Mouse (Mus musculus) liver, embryonic 15.5 days (tissue): Measurements from ENCODE around the gene Epha1. TPM values are rescaled to one million over a fixed set of nuclear protein-coding genes. Genes with fewer than 3 reads are reported as not detected.

Experiments used
- ATAC-seq: fragments of 200-750 bp; cut with Nextera tagmentation; 2 replicates; pipeline ENCODE4 v1.8.0; 2017; ENCODE audit warnings: moderate number of reproducible peaks, mild to moderate bottlenecking, moderate library complexity; ENCODE audit not compliant: insufficient read depth
- H3K27ac ChIP-seq: fragments of 300-500 bp; sonication (generic); replicated peaks from 2 replicates; pipeline ENCODE4 v1.5.1; 2015; ENCODE audit warnings: mild to moderate bottlenecking, inconsistent platforms
- H3K27me3 ChIP-seq: fragments of 300-500 bp; sonication (generic); 2 replicates; pipeline ENCODE4 v1.6.1; 2015; ENCODE audit warnings: mild to moderate bottlenecking, inconsistent platforms
- H3K36me3 ChIP-seq: fragments of 300-500 bp; sonication (generic); replicated peaks from 2 replicates; pipeline ENCODE4 v1.6.1; 2015; ENCODE audit warnings: moderate library complexity, mild to moderate bottlenecking, inconsistent platforms
- H3K4me1 ChIP-seq: fragments of 300-500 bp; sonication (generic); replicated peaks from 2 replicates; pipeline ENCODE4 v1.6.1; 2015; ENCODE audit warnings: inconsistent platforms
- H3K4me2 ChIP-seq: fragments of 300-500 bp; sonication (generic); 2 replicates; pipeline ENCODE4 v1.6.1; 2015; ENCODE audit warnings: moderate library complexity, mild to moderate bottlenecking, inconsistent platforms
- H3K4me3 ChIP-seq: fragments of 300-500 bp; sonication (generic); replicated peaks from 2 replicates; pipeline ENCODE4 v1.5.1; 2015; ENCODE audit warnings: mild to moderate bottlenecking, inconsistent platforms
- H3K9ac ChIP-seq: fragments of 300-500 bp; sonication (generic); 2 replicates; pipeline ENCODE4 v1.6.1; 2015; ENCODE audit warnings: moderate library complexity, mild to moderate bottlenecking, inconsistent platforms
- H3K9me3 ChIP-seq: fragments of 300-500 bp; sonication (generic); replicated peaks from 2 replicates; pipeline ENCODE4 v1.6.1; 2016; ENCODE audit warnings: inconsistent platforms
- WGBS: fragments of 180-500 bp; shearing (Covaris S2); methylation state at CpG from one replicate; pipeline ENCODE4 v1.1.7; 2015; ENCODE audit warnings: mixed read lengths; ENCODE audit not compliant: insufficient replicate concordance; 5-methylcytosine and 5-hydroxymethylcytosine counted together
- polyA plus RNA-seq: library from polyadenylated mRNA; unstranded; fragments of >200 nt; fragmentation: Nextera tagmentation; extraction: Ambion mirVana; gene quantifications from 2 replicates; pipeline ENCODE4 v1.2.1, GENCODE M21; 2015

Gene Epha1
- polyA plus RNA-seq, 1 experiment from 2014 or later: 6.2 TPM

DNA sequence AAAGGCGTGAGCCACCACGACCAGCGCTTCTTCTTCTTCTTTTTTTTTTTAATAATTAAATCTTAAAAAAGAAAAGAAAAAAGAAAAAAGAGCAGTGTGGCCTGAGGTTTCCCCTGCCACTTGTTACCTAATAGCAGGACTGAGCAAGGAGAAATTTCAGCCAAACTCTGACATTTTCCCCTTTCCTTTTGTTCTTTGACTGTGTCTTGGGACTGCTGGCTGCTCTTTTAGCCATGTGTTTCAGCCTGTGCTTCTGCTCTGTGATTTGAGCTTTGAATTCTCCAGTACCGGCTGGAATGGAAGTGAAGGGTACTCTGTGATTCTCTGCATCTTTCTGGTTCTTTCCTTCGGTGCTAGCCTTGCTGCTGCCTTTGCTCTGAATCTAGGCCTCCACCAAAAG lies 10.3 kb upstream of the Epha1 start:
- Histone ChIP-seq H3K4me3 (no peak overlapping the region), H3K36me3 (no peaks in the 10 kb centered on the region), H3K9ac (no peak overlapping the region), H3K27ac (no peak overlapping the region), H3K4me2 (no peak overlapping the region), H3K27me3 (no peaks in the 10 kb centered on the region), H3K9me3 (no peaks in the 10 kb centered on the region), H3K4me1 (no peaks in the 10 kb centered on the region)
- 80% methylated on average over 5 of the region's 5 CpGs for WGBS
- no peak for ATAC-seq

DNA sequence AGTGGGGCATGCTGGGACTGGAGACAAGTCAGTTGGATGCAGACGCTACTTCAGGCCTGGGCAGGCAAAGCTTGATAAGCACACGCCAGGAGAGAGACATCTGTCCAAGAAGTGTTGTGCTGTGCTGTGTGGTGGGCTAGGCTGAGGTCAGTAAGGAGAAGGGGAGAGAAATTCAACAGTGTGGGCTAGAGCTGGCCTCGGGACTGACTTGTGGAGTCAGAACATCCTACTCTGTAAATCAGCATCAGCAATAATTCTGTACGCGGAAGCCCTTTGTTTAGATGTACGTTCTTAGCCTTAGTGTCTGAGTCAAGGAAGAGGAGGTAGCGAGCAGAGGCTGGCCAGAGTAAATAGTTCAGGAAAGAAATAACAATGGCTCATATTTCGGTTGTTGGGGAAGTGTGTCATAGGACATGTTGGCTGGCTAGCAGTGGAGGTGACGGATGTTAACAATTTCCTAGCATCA lies 8.9 kb upstream of the Epha1 start:
- H3K27ac ChIP-seq: no peak overlapping the region
- H3K4me2 ChIP-seq: no peak overlapping the region
- H3K36me3 ChIP-seq: no peaks in the 10 kb centered on the region
- H3K4me3 ChIP-seq: no peak overlapping the region
- 45% methylated on average over 9 of the region's 9 CpGs for WGBS
- ATAC-seq: 0 out of 2 replicates have a peak, but pooled peaks have one; percentile 31
- no peaks in the 10 kb centered on the region for H3K27me3 ChIP-seq
- H3K9ac ChIP-seq: no peak overlapping the region
- no peaks in the 10 kb centered on the region for H3K4me1 ChIP-seq
- H3K9me3 ChIP-seq: no peaks in the 10 kb centered on the region

DNA sequence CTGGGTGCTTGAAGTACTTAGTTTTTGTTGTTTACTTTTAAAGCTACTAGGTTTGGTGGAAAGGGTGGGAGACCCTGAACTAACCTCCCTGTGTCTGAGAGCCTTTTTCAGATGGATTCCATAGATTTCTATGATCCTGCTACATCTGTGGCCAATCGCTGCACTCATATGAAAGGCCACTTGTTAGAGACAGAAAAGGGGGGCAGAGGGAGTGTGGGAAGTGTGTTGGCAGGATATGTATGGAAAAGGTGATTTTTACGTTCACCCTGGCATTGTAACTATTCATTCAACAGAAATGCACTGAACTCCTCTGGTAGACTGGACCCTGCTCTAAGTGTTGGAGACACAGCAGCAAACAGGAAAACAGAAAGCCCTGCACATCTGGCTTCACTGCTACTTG lies 8.2 kb upstream of the Epha1 start:
- Histone ChIP-seq H3K36me3 (no peaks in the 10 kb centered on the region), H3K9me3 (no peaks in the 10 kb centered on the region), H3K27ac (no peak overlapping the region), H3K4me2 (no peak overlapping the region), H3K27me3 (no peaks in the 10 kb centered on the region), H3K9ac (no peak overlapping the region), H3K4me1 (no peaks in the 10 kb centered on the region), H3K4me3 (no peak overlapping the region)
- ATAC-seq: no peak
- whole genome bisulfite sequencing: 56% methylated on average over 2 of the region's 2 CpGs

DNA sequence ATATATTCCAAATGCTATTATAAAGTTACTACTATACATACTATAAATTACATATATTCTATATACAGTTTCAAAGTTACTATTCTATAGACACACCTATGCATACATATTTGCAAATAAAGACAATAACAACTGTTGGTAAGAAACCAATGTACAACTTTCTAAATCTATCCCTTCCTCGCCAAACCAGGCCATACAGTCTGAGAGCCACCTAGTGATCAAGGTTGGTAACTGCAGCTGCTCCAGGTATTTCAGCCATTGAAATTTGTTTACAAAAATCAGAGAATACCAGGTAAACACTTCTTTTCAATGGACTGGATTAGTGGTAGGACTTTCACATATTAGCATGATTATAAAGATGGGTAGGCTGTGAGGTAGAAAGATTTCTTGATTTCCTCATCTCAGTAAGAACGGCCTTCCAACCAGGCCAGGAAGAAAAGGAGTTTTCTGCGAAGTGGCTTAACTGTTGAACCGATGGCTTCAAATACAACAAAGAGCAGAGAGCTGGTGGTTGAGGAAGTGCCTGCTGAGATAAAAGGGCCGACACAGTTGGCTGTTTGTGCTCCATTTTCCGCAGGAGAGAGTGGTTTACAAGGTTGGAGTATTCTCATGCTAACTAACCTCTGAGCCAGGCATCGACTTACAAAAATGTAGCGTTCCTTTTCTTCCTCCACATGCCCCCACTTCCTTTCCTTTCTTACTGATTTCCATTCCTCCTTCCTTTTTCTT lies 7.5 kb upstream of the Epha1 start:
- 24% methylated on average over 8 of the region's 8 CpGs for WGBS
- ATAC-seq: no peak
- H3K9me3 ChIP-seq: no peaks in the 10 kb centered on the region
- no peaks in the 10 kb centered on the region for H3K27me3 ChIP-seq
- H3K27ac ChIP-seq: no peak overlapping the region
- no peak overlapping the region for H3K9ac ChIP-seq
- no peaks in the 10 kb centered on the region for H3K36me3 ChIP-seq
- no peak overlapping the region for H3K4me2 ChIP-seq
- no peak overlapping the region for H3K4me3 ChIP-seq
- H3K4me1 ChIP-seq: no peaks in the 10 kb centered on the region

DNA sequence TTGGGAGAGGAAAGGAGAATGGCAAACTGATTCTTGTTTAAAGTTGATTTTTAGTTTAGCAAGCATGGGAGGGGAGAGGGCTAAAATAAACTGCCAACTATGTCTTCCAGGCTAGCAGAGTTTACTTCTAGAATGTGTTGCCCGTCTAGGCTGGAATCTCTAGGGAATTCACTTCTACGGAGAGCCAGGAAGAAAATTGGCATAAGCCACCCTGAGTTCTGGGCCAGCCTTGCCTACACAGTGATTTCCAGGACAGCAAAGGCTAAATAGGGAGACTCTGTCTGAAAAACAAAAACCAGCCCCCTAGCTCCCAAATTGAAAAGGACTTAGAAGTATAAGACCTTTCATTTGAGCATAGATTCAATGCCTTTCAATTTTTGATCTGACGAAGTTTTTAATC lies 6.5 kb upstream of the Epha1 start:
- Histone ChIP-seq H3K9me3 (no peaks in the 10 kb centered on the region), H3K4me2 (no peak overlapping the region), H3K36me3 (no peaks in the 10 kb centered on the region), H3K4me3 (no peak overlapping the region), H3K4me1 (no peaks in the 10 kb centered on the region), H3K27me3 (no peaks in the 10 kb centered on the region), H3K27ac (no peak overlapping the region), H3K9ac (no peak overlapping the region)
- 53% methylated on average over 3 of the region's 3 CpGs for WGBS
- ATAC-seq: no peak

DNA sequence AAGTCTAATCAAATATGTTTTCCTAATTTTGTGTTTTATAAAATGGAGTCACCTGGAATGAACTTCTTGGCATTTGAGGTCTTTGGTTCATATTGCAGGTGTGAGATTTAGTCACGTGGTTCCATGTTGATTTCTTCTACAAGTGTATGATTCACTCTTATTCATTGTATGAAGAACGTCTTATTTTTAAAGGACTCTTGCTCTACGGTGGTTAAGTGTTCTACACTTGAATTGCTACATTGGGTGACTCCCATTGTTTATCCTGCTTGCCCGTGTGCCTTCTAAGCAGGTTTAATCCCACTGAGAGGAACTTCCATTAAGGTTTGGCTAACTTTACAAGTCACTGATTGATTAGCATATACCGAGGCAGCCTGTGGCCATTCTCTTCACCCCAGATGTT lies 4.2 kb upstream of the Epha1 start:
- Histone ChIP-seq H3K27ac (no peak overlapping the region), H3K4me3 (no peak overlapping the region), H3K4me1 (peaks cover 6% of the 10 kb centered on the region; the same call in 1 of the 2 replicates), H3K27me3 (peaks cover 4% of the 10 kb centered on the region; the same call in 1 of the 2 replicates), H3K9ac (no peak overlapping the region), H3K9me3 (no peaks in the 10 kb centered on the region), H3K36me3 (no peaks in the 10 kb centered on the region), H3K4me2 (no peak overlapping the region)
- 68% methylated on average over 5 of the region's 5 CpGs for WGBS
- no peak for ATAC-seq

DNA sequence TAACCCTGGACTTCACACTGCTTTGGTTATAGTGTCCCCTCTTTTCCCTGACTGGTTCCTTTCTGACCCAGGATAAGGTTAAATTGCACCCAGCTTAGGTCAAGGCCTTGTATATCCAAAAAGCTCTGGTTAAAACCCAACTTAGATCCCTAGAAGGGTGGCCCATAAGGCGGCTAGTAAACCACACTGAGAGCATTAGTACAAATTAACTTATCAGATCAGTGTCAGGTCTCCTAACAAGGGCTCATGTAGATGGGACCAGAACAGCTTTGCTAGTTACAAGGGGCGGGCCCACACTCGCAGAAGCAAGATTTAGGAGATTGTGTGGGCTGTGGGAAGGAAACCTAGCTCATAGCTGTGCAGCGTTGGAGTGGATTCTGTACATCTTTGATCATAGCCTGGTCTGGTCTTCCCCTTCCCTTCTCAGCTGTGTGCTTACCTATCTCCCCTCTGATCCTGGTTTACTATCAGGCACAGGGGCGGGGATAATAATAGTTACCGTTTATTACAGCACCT lies 3.5 kb upstream of the Epha1 start:
- Histone ChIP-seq H3K4me3 (no peak overlapping the region), H3K27ac (no peak overlapping the region), H3K27me3 (peaks cover 4% of the 10 kb centered on the region; the same call in 1 of the 2 replicates), H3K4me2 (no peak overlapping the region), H3K36me3 (no peaks in the 10 kb centered on the region), H3K4me1 (peaks cover 6% of the 10 kb centered on the region; the same call in 1 of the 2 replicates), H3K9ac (no peak overlapping the region), H3K9me3 (no peaks in the 10 kb centered on the region)
- 29% methylated on average over 6 of the region's 6 CpGs for WGBS
- no peak for ATAC-seq

DNA sequence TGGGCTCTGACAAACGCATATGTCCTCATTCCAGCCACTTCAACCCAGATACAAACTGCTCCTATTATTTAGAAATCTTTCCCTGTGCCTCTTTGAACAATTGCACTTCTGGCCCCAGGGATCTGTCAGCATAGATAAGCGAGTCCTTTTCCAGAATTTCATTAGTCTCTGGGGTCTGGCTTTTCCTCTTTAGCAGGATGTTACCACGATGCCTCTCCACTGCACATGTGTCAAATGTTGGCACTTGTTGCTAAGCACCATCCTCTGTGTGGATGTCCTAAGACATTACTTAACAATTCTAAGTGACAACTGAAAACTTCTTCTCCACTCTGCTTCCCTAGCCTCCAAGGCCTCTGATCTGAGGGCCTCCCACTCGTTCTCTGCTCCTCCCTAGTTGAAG lies 2.9 kb upstream of the Epha1 start:
- ATAC-seq: no peak
- H3K27me3 ChIP-seq: peaks cover 4% of the 10 kb centered on the region; the same call in 1 of the 2 replicates
- no peak overlapping the region for H3K4me2 ChIP-seq
- H3K9me3 ChIP-seq: no peaks in the 10 kb centered on the region
- 19% methylated on average over 4 of the region's 4 CpGs for WGBS
- H3K27ac ChIP-seq: no peak overlapping the region
- peaks cover 6% of the 10 kb centered on the region; the same call in 1 of the 2 replicates for H3K4me1 ChIP-seq
- H3K4me3 ChIP-seq: no peak overlapping the region
- no peaks in the 10 kb centered on the region for H3K36me3 ChIP-seq
- H3K9ac ChIP-seq: no peak overlapping the region

DNA sequence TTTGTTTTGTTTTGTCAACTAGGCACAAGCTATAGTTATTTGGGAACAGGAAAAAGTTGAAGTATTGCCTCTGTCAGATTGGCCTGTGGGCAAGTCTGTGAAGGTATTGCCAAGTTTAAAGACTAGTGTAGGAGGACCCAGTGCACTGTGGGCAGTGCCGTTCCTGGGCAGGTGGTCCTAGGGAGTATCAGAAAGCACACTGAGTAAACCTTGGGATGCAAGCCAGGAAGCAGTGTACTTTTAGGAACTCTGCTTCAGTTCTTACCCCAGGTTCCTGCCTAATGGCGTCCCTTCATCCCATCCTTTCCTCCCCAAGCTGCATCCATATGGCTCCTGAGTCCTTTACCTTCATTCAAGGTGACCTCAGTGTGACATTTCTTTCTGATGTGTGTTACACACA lies 2.1 kb upstream of the Epha1 start:
- Histone ChIP-seq H3K27me3 (peaks cover 4% of the 10 kb centered on the region; the same call in 1 of the 2 replicates), H3K9ac (no peak overlapping the region), H3K36me3 (no peaks in the 10 kb centered on the region), H3K9me3 (no peaks in the 10 kb centered on the region), H3K27ac (no peak overlapping the region), H3K4me1 (peaks cover 12% of the 10 kb centered on the region; the same call in 1 of the 2 replicates), H3K4me2 (no peak overlapping the region), H3K4me3 (no peak overlapping the region)
- 60% methylated on average over 2 of the region's 2 CpGs for WGBS
- ATAC-seq: no peak

DNA sequence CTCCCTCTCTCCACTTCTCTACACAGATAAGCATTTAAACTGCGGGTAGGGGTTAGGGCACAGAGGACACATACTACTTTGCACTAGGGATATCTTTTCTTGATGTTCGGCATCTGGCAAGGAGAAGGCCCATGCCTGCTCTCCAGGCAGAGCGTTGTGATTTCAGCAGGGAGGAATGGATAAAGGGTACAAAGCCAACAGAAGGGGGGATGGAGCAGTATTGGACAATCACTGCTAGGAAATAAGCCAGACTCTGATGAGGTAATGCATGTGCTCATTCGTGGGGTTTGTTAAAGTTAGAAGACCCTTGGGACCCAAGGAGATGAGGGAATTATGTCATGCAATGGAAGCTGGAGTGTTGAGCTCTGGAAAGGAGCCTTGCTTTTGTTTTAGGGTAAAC lies 1.6 kb upstream of the Epha1 start:
- no peaks in the 10 kb centered on the region for H3K9me3 ChIP-seq
- 60% methylated on average over 4 of the region's 4 CpGs for WGBS
- peaks cover 4% of the 10 kb centered on the region; the same call in 1 of the 2 replicates for H3K27me3 ChIP-seq
- ATAC-seq: no peak
- H3K4me2 ChIP-seq: no peak overlapping the region
- H3K36me3 ChIP-seq: no peaks in the 10 kb centered on the region
- no peak overlapping the region for H3K4me3 ChIP-seq
- H3K27ac ChIP-seq: no peak overlapping the region
- peaks cover 12% of the 10 kb centered on the region; the same call in 1 of the 2 replicates for H3K4me1 ChIP-seq
- H3K9ac ChIP-seq: no peak overlapping the region

DNA sequence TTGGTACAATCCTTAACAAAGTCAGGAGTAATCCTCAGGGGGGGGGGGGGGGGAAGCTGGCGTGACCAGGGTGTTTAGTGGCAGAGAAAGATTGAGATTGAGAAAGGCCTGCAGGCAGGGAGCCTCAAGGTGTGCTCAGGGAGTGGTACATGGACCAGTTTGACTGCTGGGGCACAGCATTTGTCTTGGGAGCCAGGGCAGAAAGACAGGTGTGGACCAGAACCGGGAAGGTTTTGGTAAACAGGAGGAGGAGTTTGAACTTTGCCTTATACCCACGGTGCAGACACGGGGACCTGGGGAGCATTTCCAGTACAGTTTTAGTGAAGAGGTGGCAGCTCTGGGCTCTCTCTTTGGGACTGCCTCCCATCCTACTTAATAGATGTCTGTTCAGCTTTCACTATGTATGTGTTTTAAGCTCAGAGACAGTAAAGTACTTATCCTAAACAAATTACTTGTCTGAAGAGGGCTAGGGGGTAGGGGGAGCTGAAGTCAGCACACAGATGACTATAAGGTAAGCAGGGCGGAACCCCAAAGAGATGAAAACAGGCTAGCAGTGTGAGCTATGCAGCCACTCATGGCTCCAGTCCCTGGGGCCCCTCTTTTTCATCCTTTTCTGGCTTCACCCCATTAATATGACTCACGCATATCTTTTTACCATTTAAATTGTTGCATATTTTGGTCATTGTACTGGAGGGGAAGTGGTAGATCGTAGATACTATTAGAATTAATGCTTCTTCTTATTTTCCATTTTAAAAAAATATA lies 782 bp upstream of the Epha1 start:
- peak overlapping the region; percentile 55 for H3K4me3 ChIP-seq
- no peak overlapping the region for H3K9ac ChIP-seq
- ATAC-seq: no peak
- peaks cover 4% of the 10 kb centered on the region; the same call in 1 of the 2 replicates for H3K27me3 ChIP-seq
- H3K27ac ChIP-seq: no peak overlapping the region
- no peaks in the 10 kb centered on the region for H3K9me3 ChIP-seq
- peaks cover 12% of the 10 kb centered on the region; the same call in 1 of the 2 replicates for H3K4me1 ChIP-seq
- H3K4me2 ChIP-seq: peak overlapping the region; percentile 68
- no peaks in the 10 kb centered on the region for H3K36me3 ChIP-seq
- WGBS: 33% methylated on average over 7 of the region's 7 CpGs
